Mouse (Mus musculus) liver, embryonic 14.5 days (tissue): ENCODE measurements around the gene Gm43518.

Experiments used
- CTCF ChIP-seq: IDR thresholded peaks from 2 replicates; pipeline ENCODE4 v1.5.1; 2016; ENCODE audit warnings: antibody characterized with exemption, low read depth, control low read depth
- EP300 ChIP-seq: IDR thresholded peaks from 2 replicates; pipeline ENCODE4 v1.6.1; 2016; ENCODE audit warnings: antibody characterized with exemption, low read depth

DNA sequence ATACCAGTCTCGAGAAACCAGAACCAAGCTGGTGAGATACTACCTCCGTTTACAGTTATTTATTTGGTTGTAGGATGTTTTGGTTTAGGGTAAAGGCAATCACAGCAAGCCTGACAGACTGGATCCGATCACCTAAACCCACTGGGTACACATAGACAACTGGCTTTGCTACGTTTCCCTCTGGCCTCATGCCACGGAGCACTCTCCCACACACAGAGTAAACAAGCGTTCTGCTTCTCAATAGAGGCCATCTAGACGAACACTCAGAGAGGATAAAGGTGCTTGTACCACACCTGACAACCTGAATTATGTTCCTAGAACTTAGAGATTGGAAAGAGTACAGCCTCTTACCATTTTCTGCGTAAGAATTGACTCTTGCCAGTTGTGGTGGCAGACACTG is 32.9 kb downstream of the Gm43518 start:
- TF ChIP-seq CTCF, result no peak
- TF ChIP-seq EP300, result no peak
